Mouse (Mus musculus) CD4-positive, CD25-positive, alpha-beta regulatory T cell, adult 4 months (primary cell): ENCODE data around the gene Nudt14. TPM values are rescaled to one million over a fixed set of nuclear protein-coding genes. Genes with fewer than 3 reads are reported as not detected.

Experiments used
- ATAC-seq: one replicate; pipeline ENCODE4 v1.8.0; 2017
- polyA plus RNA-seq, 2 experiments: library from polyadenylated mRNA; unstranded; fragments of 100-300 nt; shearing (Covaris generic); gene quantifications; one replicate each; pipeline ENCODE4 v1.2.1; 2017

The Nudt14 gene
- polyA plus RNA-seq, 2 experiments from 2014 or later = 38.1 to 42.5 TPM

DNA sequence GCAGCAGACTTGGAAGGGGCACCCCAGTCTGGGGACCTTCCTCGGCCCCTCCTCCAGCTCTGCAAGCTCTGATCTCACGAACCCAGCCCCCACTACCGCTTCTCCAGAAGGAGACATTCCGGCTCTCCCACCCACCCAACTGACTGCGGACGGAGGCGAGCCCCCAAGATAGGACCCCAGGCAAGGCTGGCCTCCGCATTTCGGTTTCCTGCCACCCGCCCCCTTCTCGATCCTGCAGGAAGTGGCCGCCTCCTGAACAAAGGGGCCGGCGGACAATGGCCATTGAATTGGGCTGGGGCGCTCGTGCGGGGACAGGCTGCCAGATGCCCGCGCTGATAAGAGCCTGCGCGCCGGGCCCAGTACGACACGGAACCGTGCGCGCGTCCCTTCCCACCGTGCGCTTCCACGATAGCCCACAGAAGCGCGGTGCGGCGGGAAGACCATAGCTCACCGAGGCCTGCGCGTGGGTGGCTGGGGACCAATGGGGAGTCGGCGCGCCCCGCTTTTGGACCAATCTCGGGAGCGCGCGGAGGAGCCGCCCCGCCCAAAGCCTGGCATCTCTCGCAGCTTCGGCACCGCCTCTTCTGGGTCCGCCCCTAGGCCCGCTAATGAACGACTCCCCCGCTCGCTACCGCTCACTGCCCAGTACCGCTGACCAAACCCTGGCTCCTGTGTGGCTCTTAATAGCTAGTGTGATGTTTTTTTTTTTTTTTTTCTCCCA lies 8.3 kb upstream of the Nudt14 start:
- peak; percentile 85 for ATAC-seq

DNA sequence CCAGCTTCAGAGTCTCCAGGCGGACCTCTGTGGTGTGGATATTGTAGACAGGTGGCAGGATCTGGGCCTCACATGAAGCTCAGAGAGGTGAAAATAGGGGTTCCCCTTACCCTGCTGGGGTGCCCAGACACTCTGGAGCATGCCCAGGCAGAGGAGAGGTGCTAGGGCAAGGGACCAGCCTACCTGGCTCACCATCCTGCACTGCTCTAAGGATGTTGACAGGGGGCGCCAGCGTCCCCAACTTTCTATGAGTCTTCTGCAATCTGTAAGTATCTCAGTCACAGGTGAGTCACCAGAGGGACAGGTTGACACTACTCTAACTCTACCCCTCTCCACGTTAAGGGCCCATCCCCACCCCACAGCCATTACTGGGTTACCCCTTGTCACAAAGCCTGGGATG lies 5.4 kb upstream of the Nudt14 start:
- ATAC-seq = peak; percentile 38

GRCm38 (mm10) chr12:112943669-112944068 lies 1.7 kb upstream of the Nudt14 start:
- ATAC-seq = no peak

- no peak for ATAC-seq
Measured at GRCm38 (mm10) chr12:112941156-112941775, 658 bp downstream of the Nudt14 start.

GRCm38 (mm10) chr12:112940710-112941109 lies 1.2 kb downstream of the Nudt14 start:
- ATAC-seq = no peak

DNA sequence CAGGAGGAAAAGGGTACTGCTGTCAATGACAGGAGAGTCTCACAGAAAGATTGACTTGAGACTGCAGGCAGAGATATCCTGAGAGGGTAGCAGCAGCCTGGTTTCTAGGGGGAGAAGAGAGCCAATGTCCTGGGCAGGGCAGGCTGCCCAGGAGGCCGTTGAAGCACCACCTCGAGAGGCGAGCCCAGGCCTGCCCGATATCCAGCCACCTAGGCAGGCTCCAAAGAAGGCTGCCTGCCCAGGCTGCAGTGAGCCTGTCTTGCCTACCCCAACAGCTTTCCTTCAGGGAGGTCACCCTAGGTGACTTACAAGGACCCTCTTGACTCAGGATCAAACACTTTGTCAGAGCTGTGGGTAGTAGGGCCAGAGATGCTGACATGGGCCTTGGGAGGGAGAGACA lies 1.7 kb downstream of the Nudt14 start:
- no peak for ATAC-seq

DNA sequence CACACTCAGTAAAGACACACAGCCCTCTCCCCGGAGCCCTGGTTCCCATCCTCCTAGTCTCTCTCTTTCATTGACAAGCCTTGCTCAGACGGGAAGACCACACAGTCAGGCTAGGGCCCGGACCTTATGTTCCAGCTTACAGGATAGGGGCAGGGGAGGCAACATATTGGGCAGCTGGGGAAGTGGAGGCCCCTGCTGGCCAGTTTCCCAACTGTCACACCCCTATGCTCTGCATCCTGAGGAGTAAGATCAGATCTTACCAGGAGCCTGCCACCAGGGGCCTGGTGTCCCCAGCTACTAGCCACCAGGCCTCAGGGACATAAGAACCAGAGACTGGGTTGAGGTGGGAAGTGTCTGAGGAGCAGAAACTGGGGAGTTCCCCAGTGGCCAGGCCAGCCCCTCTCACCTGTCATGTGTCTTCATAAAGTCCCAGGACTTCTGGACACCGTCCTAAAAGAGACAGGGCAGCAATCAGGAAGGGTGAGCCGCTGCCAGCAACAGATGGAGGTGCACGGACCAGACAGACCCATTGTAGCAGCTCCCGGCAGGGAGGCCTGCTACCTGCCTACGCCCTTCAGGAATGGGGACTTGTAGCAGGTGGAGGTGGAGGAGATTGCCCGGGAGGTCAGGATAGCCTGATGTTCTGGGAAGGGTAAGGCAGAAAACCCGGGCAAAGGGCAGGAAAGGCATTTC lies 2.9 kb downstream of the Nudt14 start:
- no peak for ATAC-seq

DNA sequence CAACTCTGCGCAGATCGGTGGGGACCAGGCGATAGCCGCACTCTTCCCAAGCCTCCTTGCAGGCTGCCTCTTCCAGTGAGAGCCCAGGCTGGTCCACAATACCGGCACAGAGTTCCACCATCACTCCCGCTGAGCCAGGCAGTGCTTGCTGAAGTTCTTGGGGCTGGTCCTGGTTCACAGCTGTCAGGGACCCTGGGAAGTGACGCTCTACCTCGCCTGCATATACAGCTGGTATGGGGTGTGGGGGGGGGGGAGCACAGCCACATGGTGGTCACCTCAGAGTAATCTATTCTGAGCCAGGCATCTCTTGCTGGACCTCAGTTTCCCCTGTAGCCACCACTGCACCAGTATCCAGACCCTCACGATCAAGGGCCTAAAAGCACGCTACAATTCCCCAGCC lies 3.6 kb downstream of the Nudt14 start:
- no peak for ATAC-seq

DNA sequence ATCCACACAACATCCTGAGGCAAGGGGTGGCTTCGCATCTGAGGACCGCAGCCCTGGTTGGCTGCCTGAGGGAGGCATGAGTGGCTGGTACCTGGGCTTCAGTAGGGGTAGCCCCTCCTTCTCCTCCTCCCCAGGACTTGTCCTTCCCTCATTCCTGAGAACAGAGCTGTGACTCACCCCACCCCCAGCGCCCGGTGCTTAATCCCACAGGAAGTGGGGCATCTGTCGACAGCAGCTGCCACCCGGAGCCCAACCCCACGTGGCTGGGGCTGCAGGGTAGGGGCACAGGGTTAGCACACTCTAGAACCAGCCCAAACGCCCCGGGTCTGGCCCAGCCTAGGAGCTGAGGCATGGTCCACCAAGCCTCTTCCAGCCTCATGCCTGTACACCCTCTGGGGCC lies 4.0 kb downstream of the Nudt14 start:
- ATAC-seq = no peak

GRCm38 (mm10) chr12:112932647-112933046 lies 9.3 kb downstream of the Nudt14 start:
- ATAC-seq = no peak

DNA sequence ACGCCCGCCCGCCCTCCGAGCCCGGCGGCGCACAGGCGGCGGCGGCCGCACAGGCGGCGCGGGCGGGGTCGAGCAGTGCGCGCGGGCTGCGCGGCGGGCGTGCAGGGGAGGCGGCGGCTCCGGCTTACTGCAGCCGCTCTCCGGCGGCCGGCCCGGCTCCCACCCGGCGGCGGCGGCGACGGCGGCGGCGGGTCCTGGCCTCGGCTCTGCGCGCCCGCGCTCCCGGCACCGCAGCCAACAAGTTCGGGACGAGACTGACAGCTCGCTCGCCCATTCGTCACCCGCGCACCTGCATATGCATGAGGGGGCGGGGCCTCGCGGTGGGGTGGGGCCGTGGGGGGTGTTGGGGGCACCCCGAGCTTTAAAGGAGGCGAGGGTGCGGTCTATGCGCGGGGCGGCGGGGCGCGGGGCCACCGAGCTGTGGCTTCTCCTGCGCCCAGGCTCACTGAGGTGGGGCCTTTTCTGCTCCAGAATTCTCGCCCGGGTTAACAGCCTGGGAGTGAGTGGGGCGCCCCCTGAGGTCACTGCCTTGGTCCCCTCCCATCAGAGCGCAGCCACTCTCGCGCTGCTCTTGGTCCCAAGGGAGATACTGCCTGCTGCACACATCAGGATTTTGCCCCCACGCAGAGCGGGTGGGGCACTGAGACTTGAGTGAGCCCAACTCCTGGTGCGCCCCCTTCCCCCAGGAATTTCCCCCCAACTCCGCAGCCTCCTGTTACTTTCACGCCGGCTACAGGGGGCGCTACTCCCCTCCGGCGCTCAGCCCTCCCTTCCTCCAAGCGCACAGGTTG lies 12.2 kb downstream of the Nudt14 start, which contains the start of gene Jag2:
Jag2 (minus strand) TSS at position 215 of the 791 bp plus-strand sequence.
- no peak for ATAC-seq

DNA sequence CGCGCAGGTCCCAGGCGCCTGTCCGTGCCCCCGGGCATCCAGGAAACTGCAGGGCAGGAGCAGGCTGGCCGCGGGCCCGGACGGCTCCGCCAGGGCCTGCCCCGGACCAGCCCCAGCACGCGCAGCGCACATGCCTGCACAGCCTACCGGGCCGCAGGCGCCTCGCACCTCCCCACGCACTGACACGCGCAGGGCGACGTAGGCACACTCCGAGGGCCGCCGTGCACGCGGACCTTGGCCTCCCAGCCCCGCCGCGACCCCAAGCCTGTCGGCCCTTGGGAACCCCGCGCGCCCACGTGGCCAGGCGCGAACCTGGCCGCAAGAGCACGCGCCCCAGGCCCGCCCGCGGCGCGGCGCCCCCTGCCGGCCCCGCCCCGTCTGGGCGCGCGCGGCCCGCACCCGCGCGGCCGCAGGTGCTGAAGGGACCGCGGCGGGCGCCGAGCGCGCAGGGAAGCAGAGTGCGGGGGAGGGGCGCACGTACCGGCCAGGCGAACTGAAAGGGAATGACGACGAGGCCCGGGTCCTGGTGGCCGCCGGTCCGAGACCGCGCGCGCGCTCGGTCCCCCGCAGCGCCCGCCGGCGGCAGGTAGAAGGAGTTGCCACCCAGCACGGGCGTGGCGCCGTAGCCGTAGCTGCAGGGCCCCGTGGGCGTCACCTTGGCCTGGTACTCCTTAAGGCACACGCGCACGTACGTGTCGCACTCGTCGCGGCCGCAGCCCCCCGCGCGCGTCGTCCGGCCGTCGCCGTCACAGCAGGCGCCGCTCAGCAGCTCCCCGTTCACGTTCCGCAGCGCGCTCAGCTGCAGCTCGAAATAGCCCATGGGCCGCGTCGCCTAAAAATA lies 13.3 kb downstream of the Nudt14 start:
- ATAC-seq = no peak

DNA sequence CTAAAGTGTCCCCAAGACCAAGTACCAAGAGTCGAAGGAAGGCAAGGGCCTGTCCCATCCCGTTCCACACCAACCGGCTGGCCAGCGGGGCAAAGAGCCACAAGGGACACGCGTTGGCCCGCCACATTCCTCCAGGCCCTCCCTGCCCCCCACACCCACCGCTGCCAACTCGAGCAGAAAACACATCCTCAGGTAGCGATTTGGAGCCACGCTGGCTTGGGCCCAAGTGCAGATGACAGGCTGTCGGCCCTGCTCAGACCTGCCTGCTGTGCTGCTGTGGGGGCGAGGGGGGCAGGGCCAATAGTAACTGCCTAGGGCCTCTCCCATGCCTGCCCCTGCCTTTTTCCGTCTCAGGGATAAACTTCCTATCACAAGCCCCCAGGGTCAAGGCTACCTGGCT lies 14.7 kb downstream of the Nudt14 start:
- no peak for ATAC-seq

DNA sequence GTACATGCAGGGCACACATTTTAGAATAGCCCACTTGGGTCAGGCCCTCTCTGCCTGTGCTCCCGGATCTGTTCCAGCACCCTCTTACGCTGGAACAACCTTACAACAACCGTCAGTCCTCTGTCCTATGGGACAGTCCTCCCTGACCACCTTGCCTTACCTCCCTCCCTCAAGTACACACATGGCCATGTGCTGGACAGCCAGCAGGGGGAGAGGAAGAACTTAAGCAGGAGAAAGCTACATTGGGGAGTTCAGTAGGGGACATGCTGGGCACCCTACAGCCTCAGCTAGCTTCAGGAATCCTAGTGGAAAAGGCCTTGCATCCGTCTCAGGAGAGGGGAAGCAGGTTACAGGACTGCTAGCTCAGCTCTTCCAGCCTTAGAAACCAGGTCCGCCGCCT lies 16.0 kb downstream of the Nudt14 start:
- no peak for ATAC-seq

DNA sequence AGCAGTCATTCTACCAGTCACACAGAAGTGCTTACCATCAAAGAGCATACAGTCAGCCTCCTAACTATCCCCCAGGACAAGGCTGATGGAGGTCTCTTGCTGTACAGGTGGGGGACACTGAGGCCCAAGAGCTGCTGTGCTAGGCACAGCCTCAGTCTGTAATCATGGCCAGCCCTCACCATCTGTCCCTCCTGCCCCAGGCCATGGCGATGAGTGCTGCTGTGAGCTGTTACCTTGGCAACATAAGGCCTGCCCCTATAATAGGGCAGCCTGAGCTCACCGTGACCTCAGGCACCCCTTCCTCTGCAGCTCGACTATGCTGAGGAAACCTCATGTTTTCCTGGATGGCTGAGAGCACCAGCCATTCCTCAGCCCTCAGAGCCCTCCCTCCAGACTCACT lies 19.4 kb downstream of the Nudt14 start:
- ATAC-seq = no peak

DNA sequence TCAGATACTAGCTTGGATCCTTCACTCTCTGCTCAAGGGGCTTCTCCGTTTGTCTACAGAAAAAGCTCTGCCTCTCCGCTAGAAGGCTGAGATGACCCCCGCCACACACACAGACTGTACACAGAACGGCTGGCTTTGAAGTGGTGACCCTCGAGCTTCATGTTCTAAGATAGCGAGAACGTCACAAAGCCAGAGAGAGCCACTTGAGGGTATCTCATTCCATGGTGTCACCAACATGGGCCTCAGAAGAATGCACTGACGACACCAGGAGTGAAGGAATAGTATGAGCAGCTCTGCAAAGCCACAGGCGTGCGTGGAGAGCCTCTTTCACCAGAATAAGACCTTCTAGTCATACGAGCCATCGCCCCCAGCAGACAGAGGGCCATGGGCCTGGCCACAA lies 20.4 kb downstream of the Nudt14 start:
- ATAC-seq = no peak

DNA sequence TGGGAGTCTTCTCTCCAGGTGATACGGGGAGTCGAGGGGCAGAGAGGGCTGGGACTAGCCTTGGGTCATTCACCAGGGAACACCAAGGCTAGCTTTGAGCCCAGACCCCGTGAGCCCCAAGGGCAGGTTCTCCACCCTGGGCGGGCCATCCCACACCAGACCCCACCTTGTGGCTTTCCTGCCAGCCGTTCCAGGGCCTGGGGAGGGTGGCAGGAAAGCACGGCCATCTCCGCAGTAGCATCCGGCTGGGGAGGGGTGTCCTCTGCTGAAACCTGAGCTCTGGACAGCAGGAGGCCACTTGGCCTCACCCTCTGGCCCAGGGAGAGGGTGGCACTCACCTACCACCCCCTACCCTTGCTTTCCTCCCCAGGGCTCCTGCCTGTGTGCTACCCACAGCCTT lies 24.0 kb downstream of the Nudt14 start:
- no peak for ATAC-seq

DNA sequence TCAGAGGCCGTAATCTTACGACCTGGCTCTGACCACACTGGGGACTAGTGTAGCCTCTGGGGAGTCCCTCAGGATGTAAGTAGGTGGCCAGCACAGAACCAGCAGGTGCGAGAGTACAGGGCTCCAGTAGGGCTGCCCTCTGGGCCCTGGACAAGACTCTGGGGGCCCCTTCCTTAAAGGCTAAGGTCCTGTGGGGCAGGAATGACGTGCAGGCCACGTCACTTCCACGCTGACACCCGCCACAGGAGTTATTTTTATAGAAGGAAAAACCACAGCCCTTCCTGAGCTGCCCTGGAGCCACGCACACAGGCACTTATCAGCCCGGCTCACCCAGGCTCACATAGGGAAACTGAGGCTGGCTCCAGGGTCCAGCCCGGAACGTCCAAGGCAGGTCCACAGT lies 24.4 kb downstream of the Nudt14 start:
- ATAC-seq = no peak

GRCm38 (mm10) chr12:112916698-112917400 lies 25.1 kb downstream of the Nudt14 start:
- ATAC-seq = no peak

- no peak for ATAC-seq
Measured at GRCm38 (mm10) chr12:112915587-112915986, 26.3 kb downstream of the Nudt14 start.

- no peak for ATAC-seq
Measured at GRCm38 (mm10) chr12:112914527-112914926, 27.4 kb downstream of the Nudt14 start.
